ENCODE assay signal across 32 mouse cellular contexts in the genomic region with DNA sequence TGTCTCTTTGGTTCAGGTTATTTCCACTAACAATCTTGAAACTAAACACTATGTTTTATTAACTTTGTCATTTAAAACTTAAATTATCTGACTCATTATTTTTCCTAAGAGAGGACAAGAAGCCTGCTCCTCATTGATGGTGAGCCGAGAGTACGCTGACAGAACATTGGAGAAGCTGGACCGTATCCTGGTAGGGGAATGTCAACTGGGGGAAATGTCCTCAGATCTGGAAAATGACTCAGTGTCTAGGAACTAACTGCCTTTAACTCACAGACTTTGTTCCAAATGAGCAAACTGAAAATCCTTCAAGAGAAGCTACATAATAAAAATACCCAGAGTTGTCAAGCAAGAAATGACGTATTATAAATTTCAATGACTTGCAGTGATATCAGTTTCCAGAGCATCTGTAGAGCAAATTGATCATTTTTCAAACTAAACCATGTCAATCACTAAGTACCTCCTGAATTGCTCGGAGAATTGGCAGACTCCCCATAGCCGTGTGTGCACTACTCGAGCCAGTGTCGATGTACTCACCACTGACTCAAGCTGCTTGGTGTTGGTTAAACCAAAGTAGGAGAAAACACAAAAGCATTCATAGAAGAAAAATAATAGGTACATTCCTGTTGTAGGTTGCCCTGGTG. TPM values are rescaled to one million over a fixed set of nuclear protein-coding genes. Genes with fewer than 3 reads are reported as not detected.
DNase-seq lines count a peak whose midpoint lies in the region; ATAC-seq and TF ChIP-seq lines count a peak whose summit lies in the region.
"Had no signal": no experiment of that assay in that cellular context is flagged by ENCODE, and none has a peak within 500 bp of the region (broad histone marks: within the 10 kb centered on the region; RNA-seq: fewer than 3 reads in every experiment).

No protein-coding gene starts in this region.

- H3K4me3 ChIP-seq in lung, adult 2 months (replicated peaks; ENCODE audit: extremely low read depth, low read depth, low read length), result no peak overlapping the region
- no peak overlapping the region for H3K4me3 ChIP-seq in midbrain, embryonic 13.5 days (replicated peaks)
- H3K4me3 ChIP-seq: embryonic facial prominence, embryonic 13.5 days; erythroblast, embryonic 14.5 days; forebrain, embryonic 13.5 days; heart, embryonic 13.5 days; hindbrain, embryonic 13.5 days; liver, embryonic 12.5 days; midbrain, embryonic 10.5 days; myocyte; neural tube, embryonic 13.5 days; stomach, embryonic 15.5 days had no signal

- no peak for TF ChIP-seq CTCF in lung, adult 2 months (IDR thresholded peaks at IDR 0.05; ENCODE audit: insufficient read depth, low read length)

- H3K9me3 ChIP-seq in midbrain, embryonic 13.5 days, result no peaks in the 10 kb centered on the region
- H3K9me3 ChIP-seq: embryonic facial prominence, embryonic 13.5 days; heart, embryonic 13.5 days; liver, embryonic 12.5 days; stomach, embryonic 15.5 days had no signal

- WGBS in lung, adult 2 months, result 70% methylated on average over 8 of the region's 8 CpGs
- WGBS in midbrain, embryonic 13.5 days, result 90% methylated on average over 8 of the region's 8 CpGs

- intact Hi-C loops in heart, postnatal 25 days (cut with DNase I), result loop anchor here (5.0 kb wide), 1 partner anchor 48 kb away; no protein-coding TSS in a partner anchor

- DNase-seq in heart, adult 11 months, result peak; percentile 70
- DNase-seq in heart, postnatal 25 days (ENCODE audit: low spot score), result no peak
- DNase-seq in lung, postnatal 10 days, result peak; percentile 31
- DNase-seq in lung, adult 2 months, result no peak
- DNase-seq in adipocyte (ENCODE audit: low spot score), result peak; percentile 60
- DNase-seq in skeletal muscle tissue, adult 2 months (ENCODE audit: low read depth, low spot score), result peak; percentile 25
- DNase-seq in embryo, embryonic 10 days (ENCODE audit: low spot score), result no peak
- DNase-seq: adrenal gland, postnatal 25 days; B cell, adult 2 months; cerebellum, adult 11-12 months; cerebellum, adult 9-11 months; kidney, adult 9 months; kidney, postnatal 10 days; layer of hippocampus, postnatal 36 days; left cerebral cortex, postnatal 4 days; liver, postnatal 0 days; retina, postnatal 1 day; right cerebral cortex, postnatal 14 days had no signal

- no peak overlapping the region for H3K9ac ChIP-seq in midbrain, embryonic 13.5 days (replicated peaks)
- H3K9ac ChIP-seq: embryonic facial prominence, embryonic 13.5 days; forebrain, embryonic 13.5 days; heart, embryonic 13.5 days; hindbrain, embryonic 13.5 days; liver, embryonic 12.5 days; liver, postnatal 0 days; neural tube, embryonic 13.5 days; stomach, embryonic 15.5 days had no signal

- H3K4me1 ChIP-seq in lung, adult 2 months (ENCODE audit: control insufficient read depth, insufficient read depth, low read length), result no peaks in the 10 kb centered on the region
- no peaks in the 10 kb centered on the region for H3K4me1 ChIP-seq in midbrain, embryonic 13.5 days (replicated peaks)
- H3K4me1 ChIP-seq: forebrain, embryonic 13.5 days; heart, embryonic 13.5 days; hindbrain, embryonic 13.5 days; liver, embryonic 12.5 days; midbrain, embryonic 10.5 days; neural tube, embryonic 13.5 days; stomach, embryonic 15.5 days had no signal

- H3K36me3 ChIP-seq in midbrain, embryonic 13.5 days, result no peaks in the 10 kb centered on the region
- H3K36me3 ChIP-seq: embryonic facial prominence, embryonic 13.5 days; heart, embryonic 13.5 days; hindbrain, embryonic 13.5 days; liver, embryonic 12.5 days; midbrain, embryonic 10.5 days; neural tube, embryonic 13.5 days; stomach, embryonic 15.5 days had no signal

- H3K27ac ChIP-seq in midbrain, embryonic 13.5 days, result no peak overlapping the region
- H3K27ac ChIP-seq: embryonic facial prominence, embryonic 13.5 days; forebrain, embryonic 13.5 days; heart, embryonic 13.5 days; hindbrain, embryonic 13.5 days; liver, embryonic 12.5 days; macrophage; midbrain, embryonic 10.5 days; neural tube, embryonic 13.5 days; stomach, embryonic 15.5 days had no signal

- no peak overlapping the region for H3K4me2 ChIP-seq in midbrain, embryonic 13.5 days (replicated peaks)
- H3K4me2 ChIP-seq: embryonic facial prominence, embryonic 13.5 days; forebrain, embryonic 13.5 days; heart, embryonic 13.5 days; hindbrain, embryonic 13.5 days; liver, embryonic 12.5 days; neural tube, embryonic 13.5 days; stomach, embryonic 15.5 days had no signal

- H3K27me3 ChIP-seq in midbrain, embryonic 13.5 days, result no peaks in the 10 kb centered on the region
- H3K27me3 ChIP-seq: embryonic facial prominence, embryonic 13.5 days; forebrain, embryonic 13.5 days; heart, embryonic 13.5 days; hindbrain, embryonic 13.5 days; neural tube, embryonic 13.5 days; stomach, embryonic 15.5 days had no signal

- TF ChIP-seq POLR2A in lung, adult 2 months (IDR thresholded peaks at IDR 0.05; ENCODE audit: borderline replicate concordance, extremely low read depth, low read depth, low read length), result no peak

- no peak for ATAC-seq in midbrain, embryonic 13.5 days
- ATAC-seq: forebrain, embryonic 13.5 days; intestine, postnatal 0 days; liver, embryonic 12.5 days; liver, postnatal 0 days; lung, postnatal 0 days had no signal

RNA-seq across cellular contexts. Expression of a gene that starts 20.0 kb away (rescaled TPM):
- 1 to 10 TPM; 2.3 to 2.5 TPM for total RNA-seq in heart, postnatal 25 days (2021)
- polyA plus RNA-seq in lung, adult 2 months (2012; rRNA removed), result 2.3 and 4.0 TPM in 2 replicates
- polyA plus RNA-seq in midbrain, embryonic 13.5 days (2015; fragmentation: Nextera tagmentation; extraction: Ambion mirVana), result 27.7 and 29.9 TPM in 2 replicates

RNA-seq across cellular contexts. Expression of a gene that starts 30.1 kb away (rescaled TPM):
- total RNA-seq in heart, postnatal 25 days (2021), result 1 to 10 TPM; 7.9 to 9.0 TPM
- polyA plus RNA-seq in lung, adult 2 months (2012; rRNA removed), result 11.3 and 17.3 TPM in 2 replicates
- 27.3 and 29.9 TPM in 2 replicates for polyA plus RNA-seq in midbrain, embryonic 13.5 days (2015; fragmentation: Nextera tagmentation; extraction: Ambion mirVana)

Comparison
In these comparisons a context has a peak if more than half of its experiments do, and no peak if none do; other contexts are left out.
1. DNase-seq: peak in heart, adult 11 months (single experiment), lung, postnatal 10 days (single experiment), adipocyte (single experiment) and skeletal muscle tissue, adult 2 months (single experiment); none in heart, postnatal 25 days (single experiment), lung, adult 2 months (single experiment) and embryo, embryonic 10 days (single experiment).